Mouse (Mus musculus) spleen, adult 2 months (tissue): ENCODE measurements around the gene Sft2d2. TPM values are rescaled to one million over a fixed set of nuclear protein-coding genes. Genes with fewer than 3 reads are reported as not detected.

ENCODE experiments used
- DNase-seq, 2 experiments: peaks; one replicate each; pipeline versions ENCODE4 v3.0.0 to v3.0.0-alpha.2; 2012 to 2021; ENCODE audit warnings: low spot score in 2 of 2, low read depth in 1 of 2
- H3K27ac ChIP-seq: fragments of 200-500 bp; 2 replicates; pipeline ENCODE4 v1.5.1; 2012; ENCODE audit warnings: low read length, inconsistent platforms; ENCODE audit not compliant: insufficient read depth
- H3K27me3 ChIP-seq: fragments of 200-500 bp; 2 replicates; pipeline ENCODE4 v1.6.1; 2012; ENCODE audit warnings: mild to moderate bottlenecking, moderate library complexity, low read length, inconsistent platforms; ENCODE audit not compliant: control insufficient read depth, insufficient read depth
- H3K36me3 ChIP-seq: fragments of 200-500 bp; 2 replicates; pipeline ENCODE4 v1.6.1; 2012; ENCODE audit warnings: mild to moderate bottlenecking, low read length, inconsistent platforms; ENCODE audit not compliant: control insufficient read depth, insufficient read depth
- H3K4me1 ChIP-seq: fragments of 200-500 bp; 2 replicates; pipeline ENCODE4 v1.6.1; 2011; ENCODE audit warnings: inconsistent platforms; ENCODE audit not compliant: control insufficient read depth, insufficient read depth, insufficient read length
- H3K4me3 ChIP-seq: fragments of 200-500 bp; 2 replicates; pipeline ENCODE4 v1.5.1; 2011; ENCODE audit warnings: mild to moderate bottlenecking, inconsistent platforms; ENCODE audit not compliant: insufficient read depth, insufficient read length; ENCODE audit errors: extremely low read depth
- CTCF ChIP-seq: fragments of 200-500 bp; IDR thresholded peaks from 2 replicates; pipeline ENCODE4 v1.5.1; 2011; ENCODE audit warnings: mild to moderate bottlenecking, inconsistent platforms; ENCODE audit not compliant: insufficient read depth, insufficient read length, insufficient replicate concordance; ENCODE audit errors: extremely low read depth
- POLR2A ChIP-seq: fragments of 200-500 bp; IDR thresholded peaks from 2 replicates; pipeline ENCODE4 v1.6.1; 2011; ENCODE audit warnings: low read depth, low read length, inconsistent platforms
- WGBS: fragments of 180-500 bp; shearing (Covaris S2); methylation state at CpG from one replicate; pipeline ENCODE4 v1.1.7; 2018; 5-methylcytosine and 5-hydroxymethylcytosine counted together
- polyA plus RNA-seq: library from polyadenylated mRNA; depleted of rRNA; stranded (reverse); fragments of >200 nt; gene quantifications from 2 replicates; pipeline ENCODE4 v1.2.3, GENCODE M21; 2012; rRNA removed

Sft2d2 gene
- polyA plus RNA-seq, 1 experiment, result 34.5 TPM

- no peak for DNase-seq
- 61% methylated on average over 3 of the region's 3 CpGs for WGBS
- H3K27ac ChIP-seq, result no peak overlapping the region
- no peaks in the 10 kb centered on the region for H3K36me3 ChIP-seq
- H3K4me1 ChIP-seq, result no peaks in the 10 kb centered on the region
- no peak overlapping the region for H3K4me3 ChIP-seq
- no peak for TF ChIP-seq CTCF
- TF ChIP-seq POLR2A, result no peak
- H3K27me3 ChIP-seq, result no peaks in the 10 kb centered on the region
These were observed 54.0 kb downstream of the Sft2d2 start for GRCm38 (mm10) chr1:165140227-165140626.

- no peaks in the 10 kb centered on the region for H3K36me3 ChIP-seq
- no peak for DNase-seq
- WGBS, result 28% methylated on average over 2 of the region's 2 CpGs
- no peak overlapping the region for H3K4me3 ChIP-seq
- H3K27me3 ChIP-seq, result no peaks in the 10 kb centered on the region
- TF ChIP-seq CTCF (no peak), POLR2A (no peak)
- no peak overlapping the region for H3K27ac ChIP-seq
- no peaks in the 10 kb centered on the region for H3K4me1 ChIP-seq
These were observed 60.4 kb downstream of the Sft2d2 start for GRCm38 (mm10) chr1:165133858-165134257.

GRCm38 (mm10) chr1:165133279-165133678 lies 61.0 kb downstream of the Sft2d2 start:
- no peak overlapping the region for H3K4me3 ChIP-seq
- no peak for DNase-seq
- no peaks in the 10 kb centered on the region for H3K36me3 ChIP-seq
- H3K27ac ChIP-seq, result no peak overlapping the region
- WGBS, result 30% methylated on average over 5 of the region's 5 CpGs
- no peaks in the 10 kb centered on the region for H3K27me3 ChIP-seq
- no peaks in the 10 kb centered on the region for H3K4me1 ChIP-seq
- TF ChIP-seq CTCF (no peak), POLR2A (no peak)

- Histone ChIP-seq H3K27me3 (no peaks in the 10 kb centered on the region), H3K27ac (no peak overlapping the region), H3K4me1 (no peaks in the 10 kb centered on the region), H3K4me3 (no peak overlapping the region), H3K36me3 (no peaks in the 10 kb centered on the region)
- 59% methylated on average over 14 of the region's 14 CpGs for WGBS
- TF ChIP-seq CTCF (peak; percentile 69; the same call in 1 of the 2 replicates), POLR2A (no peak)
- DNase-seq, result peak; percentile 45 to 56
These were observed 61.9 kb downstream of the Sft2d2 start for GRCm38 (mm10) chr1:165132187-165132877.

GRCm38 (mm10) chr1:165129573-165129972 lies 64.7 kb downstream of the Sft2d2 start:
- no peak overlapping the region for H3K27ac ChIP-seq
- no peaks in the 10 kb centered on the region for H3K27me3 ChIP-seq
- no peaks in the 10 kb centered on the region for H3K4me1 ChIP-seq
- WGBS, result 69% methylated on average over 5 of the region's 5 CpGs
- no peak overlapping the region for H3K4me3 ChIP-seq
- no peak for DNase-seq
- no peak for TF ChIP-seq CTCF
- no peak for TF ChIP-seq POLR2A
- no peaks in the 10 kb centered on the region for H3K36me3 ChIP-seq

Other genes with a start within 250 kb of the Sft2d2 start
- gene Tbx19, start 33.7 kb downstream of the Sft2d2 start, polyA plus RNA-seq, result 0.15 and 0.16 TPM in 2 replicates
- gene Tiprl, start 42.6 kb upstream of the Sft2d2 start, polyA plus RNA-seq, result 13.2 and 17.1 TPM in 2 replicates
- 0.78 and 1.2 TPM in 2 replicates for gene Gpr161, start 101.4 kb upstream of the Sft2d2 start, polyA plus RNA-seq